Mouse (Mus musculus) spleen, adult 2 months (tissue): ENCODE measurements at regions not wholly inside any gene's neighbourhood (a gene's known extent, or its start where the extent isn't known, plus 50 kb on each side); places are given as distances from the start of the nearest gene placed in this dataset.

Experiments
- CTCF ChIP-seq: fragments of 200-500 bp; IDR thresholded peaks from 2 replicates; pipeline ENCODE4 v1.5.1; 2011; ENCODE audit warnings: mild to moderate bottlenecking, inconsistent platforms; ENCODE audit not compliant: insufficient read depth, insufficient read length, insufficient replicate concordance; ENCODE audit errors: extremely low read depth
- POLR2A ChIP-seq: fragments of 200-500 bp; IDR thresholded peaks from 2 replicates; pipeline ENCODE4 v1.6.1; 2011; ENCODE audit warnings: low read depth, low read length, inconsistent platforms

- TF ChIP-seq CTCF (no peak), POLR2A (no peak)
Observed at GRCm38 (mm10) chr2:51448121-51448520, 179.2 kb upstream of the Tas2r134 start.
